Mouse (Mus musculus): ENCODE results near the gene Paox.

Paox gene

GRCm38 (mm10) chr7:140179176-140179575 lies 63.6 kb downstream of the Paox start:
- no peak for DNase-seq

- no peak for DNase-seq
These were observed 65.1 kb downstream of the Paox start for GRCm38 (mm10) chr7:140180692-140181091.

- DNase-seq, result no peak
These were observed 68.6 kb downstream of the Paox start for GRCm38 (mm10) chr7:140184206-140184605.
